Mouse (Mus musculus) bone marrow macrophage, adult 2 months (primary cell): ENCODE measurements around the gene Fam32a. TPM values are rescaled to one million over a fixed set of nuclear protein-coding genes. Genes with fewer than 3 reads are reported as not detected.

Experiments used
- H3K27ac ChIP-seq: 2 replicates; pipeline ENCODE4 v1.5.1; 2012; ENCODE audit warnings: low read depth, low read length; ENCODE audit not compliant: insufficient read depth
- H3K4me1 ChIP-seq: 2 replicates; pipeline ENCODE4 v1.6.1; 2012; ENCODE audit warnings: low read length; ENCODE audit not compliant: control insufficient read depth, insufficient read depth
- H3K4me3 ChIP-seq: 2 replicates; pipeline ENCODE4 v1.5.1; 2012; ENCODE audit warnings: mild to moderate bottlenecking, low read length, moderate library complexity; ENCODE audit not compliant: insufficient read depth
- CTCF ChIP-seq: IDR thresholded peaks from 2 replicates; pipeline ENCODE4 v1.5.1; 2012; ENCODE audit warnings: low read depth, mild to moderate bottlenecking, low read length, moderate library complexity
- POLR2A ChIP-seq: IDR thresholded peaks from 2 replicates; pipeline ENCODE4 v1.6.1; 2012; ENCODE audit warnings: mild to moderate bottlenecking, low read depth, low read length, borderline replicate concordance
- polyA plus RNA-seq: library from polyadenylated mRNA; stranded (reverse); fragments of >200 nt; gene quantifications from 2 replicates; pipeline ENCODE4 v1.2.4, GENCODE M21; 2012; ENCODE audit not compliant: missing spikeins, insufficient read depth, insufficient read length

Fam32a gene
- polyA plus RNA-seq, 1 experiment: 58.3 TPM

DNA sequence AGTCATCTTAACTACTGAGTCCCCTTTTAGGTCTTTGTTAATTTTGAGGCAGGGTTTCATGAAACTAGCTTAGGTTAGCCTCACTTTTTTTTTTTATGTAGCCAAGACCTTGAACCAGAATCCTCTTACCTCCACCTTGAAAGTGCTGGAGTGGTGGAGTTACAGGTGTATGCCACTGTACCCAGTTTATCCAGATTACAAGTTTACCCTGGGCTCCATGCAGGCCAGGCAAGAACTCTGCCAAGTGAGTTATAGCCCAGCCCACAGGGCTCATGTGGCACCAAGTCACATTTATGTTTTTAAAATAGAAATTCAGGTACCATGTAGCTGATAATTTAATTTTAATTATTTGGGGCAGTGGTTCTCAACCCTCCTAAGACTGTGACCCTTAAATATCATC is 41.9 kb downstream of the Fam32a start:
- Histone ChIP-seq H3K27ac (no peak overlapping the region), H3K4me3 (no peak overlapping the region), H3K4me1 (no peaks in the 10 kb centered on the region)
- no peak for TF ChIP-seq POLR2A
- TF ChIP-seq CTCF: no peak

DNA sequence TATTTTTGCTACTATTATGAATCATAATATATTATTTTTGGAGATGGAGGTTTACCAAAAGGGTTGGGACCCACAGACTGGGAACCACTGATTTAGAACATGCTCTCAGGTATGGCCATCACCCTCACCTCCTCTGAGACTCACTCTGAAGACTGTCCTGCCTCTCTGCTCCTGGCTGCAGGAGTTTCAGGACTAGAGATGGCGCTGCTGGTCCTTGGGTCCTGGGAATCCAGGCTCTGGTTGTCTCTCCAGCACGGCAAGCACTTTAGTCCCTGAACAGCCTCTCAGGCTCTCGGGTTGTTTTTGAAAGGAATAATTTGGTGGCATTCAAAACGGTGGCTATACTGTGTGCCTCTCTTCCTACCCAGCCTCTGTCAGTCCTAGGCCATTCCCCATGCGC is 42.3 kb downstream of the Fam32a start:
- Histone ChIP-seq H3K4me3 (no peak overlapping the region), H3K27ac (no peak overlapping the region), H3K4me1 (no peaks in the 10 kb centered on the region)

DNA sequence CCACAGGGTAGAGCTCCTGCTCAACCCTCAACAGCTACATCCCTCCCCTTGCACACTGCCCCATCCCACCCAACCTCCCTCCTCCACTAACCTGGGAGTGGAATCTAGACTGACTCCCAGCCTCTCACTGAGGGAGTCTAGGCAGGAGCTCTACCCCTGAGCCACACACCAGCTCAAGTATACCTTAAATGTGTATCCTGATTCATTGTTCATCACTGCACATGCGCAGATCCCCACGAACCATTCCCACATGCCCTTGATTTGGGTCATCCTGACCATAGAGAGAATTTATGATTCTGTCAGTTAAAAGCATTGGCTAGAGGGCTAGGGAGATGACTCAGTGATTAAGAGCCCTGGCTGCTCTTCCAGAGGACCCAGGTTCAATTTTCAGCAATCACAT is 43.2 kb downstream of the Fam32a start:
- Histone ChIP-seq H3K27ac (no peak overlapping the region), H3K4me3 (no peak overlapping the region), H3K4me1 (no peaks in the 10 kb centered on the region)
- TF ChIP-seq CTCF (no peak), POLR2A (no peak)

More for the DNA sequence above, 42.3 kb downstream of the Fam32a start:
- peak; percentile 27; the same call in 1 of the 2 replicates for TF ChIP-seq CTCF
- TF ChIP-seq POLR2A: no peak

DNA sequence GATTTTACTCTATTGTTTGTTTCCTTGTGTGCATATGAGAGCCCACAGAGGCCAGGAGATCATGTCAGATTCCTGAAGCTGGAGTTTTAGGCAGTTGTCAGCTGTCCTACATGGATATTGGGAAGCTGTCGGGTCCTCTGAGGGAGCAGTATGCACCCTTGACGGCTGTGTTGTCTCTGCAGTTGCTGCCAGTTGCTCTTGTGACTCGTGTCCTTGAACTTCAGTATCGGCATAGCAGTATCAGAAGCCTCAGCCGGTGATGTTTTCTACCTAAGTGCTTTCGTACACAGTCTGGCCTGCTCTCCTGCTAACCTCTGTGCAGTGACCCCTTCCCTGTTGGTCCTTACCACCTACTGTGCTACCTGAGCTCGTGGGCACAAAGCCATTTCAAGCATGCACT is 43.9 kb downstream of the Fam32a start:
- H3K4me1 ChIP-seq: peaks cover 5% of the 10 kb centered on the region
- TF ChIP-seq CTCF (no peak), POLR2A (no peak)
- no peak overlapping the region for H3K4me3 ChIP-seq
- H3K27ac ChIP-seq: no peak overlapping the region

DNA sequence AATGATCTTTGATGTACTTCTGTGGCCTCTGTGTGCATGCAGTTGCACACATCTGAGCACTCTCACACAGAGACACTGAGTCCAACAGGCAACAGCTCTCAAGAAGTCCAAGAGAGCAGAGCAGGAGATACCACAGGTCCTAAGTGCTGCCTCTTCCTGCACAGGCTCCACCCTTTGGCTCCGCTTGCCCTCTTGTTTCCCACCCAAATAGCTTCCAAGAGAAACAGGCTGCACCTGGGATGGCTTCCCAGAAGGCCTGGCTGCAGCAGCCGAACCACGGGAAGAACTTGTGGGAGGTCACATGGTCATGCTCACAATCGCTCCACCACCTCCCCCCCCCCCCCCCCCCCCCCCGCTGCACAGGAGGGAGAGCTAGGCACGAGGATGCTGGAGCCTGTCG is 45.8 kb downstream of the Fam32a start:
- Histone ChIP-seq H3K27ac (no peak overlapping the region), H3K4me1 (peaks cover 9% of the 10 kb centered on the region), H3K4me3 (no peak overlapping the region)
- no peak for TF ChIP-seq CTCF
- TF ChIP-seq POLR2A: no peak

DNA sequence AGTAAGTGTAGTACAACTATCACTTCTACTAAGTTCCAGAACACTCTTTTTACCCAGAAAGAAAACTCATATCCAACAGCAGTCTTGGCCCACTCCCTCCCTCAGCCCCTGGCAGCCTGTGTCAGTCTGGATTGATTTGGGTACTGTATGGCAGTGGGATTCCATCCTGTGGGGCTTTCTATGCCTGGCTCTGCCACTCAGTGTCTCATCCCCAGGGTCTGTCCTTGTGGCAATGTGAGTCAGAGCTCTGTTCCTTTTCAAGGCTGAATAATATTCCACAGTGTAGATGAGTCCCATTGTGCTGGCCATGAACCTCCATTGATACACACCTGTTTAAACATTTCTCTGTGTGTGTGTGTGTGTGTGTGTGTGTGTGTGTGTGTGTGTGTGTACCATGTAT is 47.1 kb downstream of the Fam32a start:
- Histone ChIP-seq H3K4me1 (peaks cover 9% of the 10 kb centered on the region), H3K4me3 (no peak overlapping the region), H3K27ac (no peak overlapping the region)
- TF ChIP-seq CTCF: no peak
- no peak for TF ChIP-seq POLR2A

DNA sequence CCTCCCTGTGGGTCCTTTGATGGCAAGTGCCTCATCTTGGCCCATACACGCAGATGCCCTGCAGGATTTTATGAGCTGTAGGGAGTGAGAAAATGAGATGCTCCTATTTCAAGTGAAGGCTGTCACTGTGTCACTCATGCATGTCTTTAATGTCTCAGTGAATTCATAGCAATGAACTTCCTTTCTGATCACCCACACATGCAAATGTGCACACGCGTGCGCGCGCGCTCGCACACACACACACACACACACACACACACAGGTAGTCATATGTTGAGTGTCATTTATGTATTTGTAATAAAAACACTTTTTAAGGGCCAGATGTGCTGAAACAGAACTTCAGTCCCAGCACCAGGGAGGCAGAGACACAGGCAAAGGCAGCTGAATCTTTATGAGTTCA is 47.6 kb downstream of the Fam32a start:
- Histone ChIP-seq H3K4me1 (peaks cover 9% of the 10 kb centered on the region), H3K4me3 (no peak overlapping the region), H3K27ac (no peak overlapping the region)
- TF ChIP-seq CTCF (no peak), POLR2A (no peak)

DNA sequence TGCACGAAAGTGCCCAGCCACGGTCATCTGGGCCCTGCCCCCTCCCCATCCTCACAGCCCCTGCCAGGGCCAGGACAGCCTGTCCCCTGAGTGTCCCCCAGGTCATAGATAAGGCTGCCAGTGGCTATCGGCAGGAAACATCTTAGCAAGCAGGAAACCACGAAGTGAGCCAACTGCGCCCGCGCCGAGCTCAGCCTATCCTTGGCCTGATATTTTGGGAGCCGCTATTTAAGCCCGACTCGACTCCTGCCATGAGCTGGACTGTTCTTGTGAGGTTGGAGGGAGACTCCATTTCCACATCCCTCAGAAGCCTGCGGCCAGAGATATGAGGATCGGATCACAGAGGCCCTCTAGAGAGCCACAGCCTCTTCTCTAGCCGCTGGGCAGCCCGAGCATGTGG is 48.8 kb downstream of the Fam32a start:
- Histone ChIP-seq H3K4me1 (peaks cover 17% of the 10 kb centered on the region), H3K4me3 (no peak overlapping the region), H3K27ac (no peak overlapping the region; the same call in 1 of the 2 replicates)
- TF ChIP-seq CTCF (no peak), POLR2A (no peak)

DNA sequence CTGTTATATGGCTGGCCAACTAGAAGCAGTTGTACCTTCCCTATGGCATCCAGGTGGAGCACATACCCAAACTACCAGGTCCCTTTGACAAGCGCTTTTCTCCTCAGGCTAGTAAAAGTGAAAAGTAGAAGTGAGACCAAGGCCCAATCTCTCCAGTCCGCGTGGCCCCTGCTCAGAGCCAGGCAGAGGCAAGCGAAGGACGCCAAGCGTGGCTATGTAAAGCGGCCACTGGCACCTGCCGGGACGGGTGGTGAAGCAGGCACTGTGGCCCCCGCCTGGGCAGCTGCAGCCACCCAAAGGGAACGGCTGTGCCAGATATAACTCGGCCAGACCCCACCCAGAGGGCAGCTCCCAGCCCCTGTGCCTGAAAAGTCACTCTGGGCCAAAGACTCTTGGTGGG is 51.1 kb downstream of the Fam32a start:
- H3K4me3 ChIP-seq: no peak overlapping the region
- no peak for TF ChIP-seq POLR2A
- no peak for TF ChIP-seq CTCF
- peaks cover 21% of the 10 kb centered on the region for H3K4me1 ChIP-seq
- no peak overlapping the region for H3K27ac ChIP-seq

DNA sequence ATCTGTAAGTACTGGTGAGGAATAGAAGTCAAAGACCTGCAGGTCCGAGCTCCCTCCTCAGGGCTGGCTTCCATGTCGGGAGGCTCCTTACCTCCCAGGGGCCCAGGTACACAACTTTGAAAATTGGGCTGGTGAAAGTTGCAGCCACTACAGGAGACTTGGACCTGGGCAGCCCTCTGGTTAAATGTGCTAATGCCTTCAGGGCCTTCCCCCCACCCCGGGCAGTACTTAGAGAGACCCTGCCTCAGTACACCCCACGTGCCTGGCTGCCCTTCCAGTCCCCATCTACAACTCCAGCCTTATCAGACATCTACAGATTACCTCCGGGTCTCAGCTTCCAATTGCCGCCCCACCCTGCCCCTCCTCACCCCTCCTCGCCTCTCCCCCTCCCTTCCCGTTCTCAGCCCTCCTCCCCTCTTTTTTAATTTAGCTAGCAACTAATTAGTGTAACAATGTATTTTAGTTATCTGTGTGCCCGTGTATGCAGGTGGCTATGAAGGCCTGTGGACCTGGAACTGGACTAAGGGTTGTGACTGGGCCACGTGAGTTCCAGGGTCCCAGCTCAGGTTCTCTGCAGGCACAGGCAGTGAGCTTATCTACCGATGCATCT is 51.6 kb downstream of the Fam32a start:
- no peak for TF ChIP-seq POLR2A
- TF ChIP-seq CTCF: no peak
- H3K27ac ChIP-seq: no peak overlapping the region

More for the DNA sequence above, 51.6 kb downstream of the Fam32a start:
- peaks cover 21% of the 10 kb centered on the region for H3K4me1 ChIP-seq
- H3K4me3 ChIP-seq: no peak overlapping the region
